Mouse (Mus musculus): ENCODE measurements around the gene Tiam1. TPM values are rescaled to one million over a fixed set of nuclear protein-coding genes. Genes with fewer than 3 reads are reported as not detected.

Gene Tiam1
- polyA plus RNA-seq, 1 experiment from 2014 or later: 11.5 TPM

DNA sequence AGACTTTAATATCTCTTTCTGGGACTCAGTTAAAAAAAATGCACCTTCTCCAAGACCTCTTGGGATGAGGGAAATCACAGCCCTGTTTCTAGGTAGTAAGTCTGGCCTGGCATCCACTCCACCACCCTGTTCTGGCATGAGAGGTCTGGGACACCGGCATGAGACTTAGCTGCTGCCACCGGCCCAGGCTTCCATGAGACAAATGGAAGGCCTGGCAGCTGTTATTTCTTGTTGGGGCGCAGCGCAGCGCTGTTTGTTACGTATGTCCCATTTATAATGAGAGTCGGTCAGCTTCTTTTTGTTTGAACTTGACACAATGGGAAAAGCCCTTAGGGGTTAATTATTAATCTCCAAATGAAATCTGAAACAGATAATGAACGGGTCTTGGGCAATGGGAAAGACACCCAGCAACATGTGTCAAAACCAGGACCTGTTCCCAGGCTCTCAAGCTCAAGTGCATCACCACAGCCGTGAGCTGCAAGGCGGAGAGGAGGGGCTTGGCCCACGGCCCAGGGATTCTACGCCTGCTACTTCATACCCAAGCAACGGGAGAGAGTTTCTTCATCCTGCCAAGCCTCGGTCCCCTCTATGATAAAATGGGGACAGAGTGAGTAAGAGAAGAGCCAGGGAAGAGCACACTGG lies 219.2 kb downstream of the Tiam1 start:
- WGBS: 63% methylated on average over 14 of the region's 14 CpGs
- Histone ChIP-seq H3K36me3 (ENCODE audit: insufficient read depth, low read length) (no peaks in the 10 kb centered on the region), H3K9me3 (ENCODE audit: low read length) (no peaks in the 10 kb centered on the region), H3K27me3 (ENCODE audit: insufficient read depth, low read length) (no peaks in the 10 kb centered on the region), H3K4me3 (ENCODE audit: low read length) (no peak overlapping the region), H3K9ac (replicated peaks; ENCODE audit: low read length) (no peak overlapping the region), H3K4me1 (ENCODE audit: insufficient read depth, low read length) (0 out of 2 replicates have a peak, but pooled peaks cover 7% of the 10 kb centered on the region), H3K27ac (ENCODE audit: low read length) (no peak overlapping the region), H3K4me2 (replicated peaks; ENCODE audit: low read depth, low read length) (no peak overlapping the region)
- no peak for ATAC-seq (ENCODE audit: low FRiP score, low TSS enrichment)

DNA sequence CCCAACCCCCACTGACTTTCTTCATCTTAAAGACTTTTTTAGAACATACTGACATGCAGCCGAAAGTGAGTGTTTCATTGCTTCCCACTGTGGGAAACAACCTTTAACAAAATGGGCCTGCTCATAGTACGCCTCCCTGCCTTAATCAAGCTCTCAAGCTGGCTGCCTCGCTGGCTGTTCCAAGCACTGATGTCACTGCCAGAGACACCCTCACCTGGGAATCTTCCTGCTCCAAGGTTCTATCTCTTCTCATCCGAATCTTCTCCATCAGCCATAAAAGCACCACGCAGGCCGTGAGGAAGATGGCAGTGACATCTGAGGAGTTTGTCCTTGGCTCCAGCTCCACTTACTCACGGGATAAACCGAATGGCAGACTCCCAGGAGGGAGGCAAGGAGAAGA lies 220.3 kb downstream of the Tiam1 start:
- Histone ChIP-seq H3K9ac (replicated peaks; ENCODE audit: low read length) (no peak overlapping the region), H3K27me3 (ENCODE audit: insufficient read depth, low read length) (no peaks in the 10 kb centered on the region), H3K36me3 (ENCODE audit: insufficient read depth, low read length) (no peaks in the 10 kb centered on the region), H3K27ac (ENCODE audit: low read length) (no peak overlapping the region), H3K9me3 (ENCODE audit: low read length) (no peaks in the 10 kb centered on the region), H3K4me2 (replicated peaks; ENCODE audit: low read depth, low read length) (no peak overlapping the region), H3K4me1 (ENCODE audit: insufficient read depth, low read length) (0 out of 2 replicates have a peak, but pooled peaks cover 7% of the 10 kb centered on the region), H3K4me3 (ENCODE audit: low read length) (no peak overlapping the region)
- 72% methylated on average over 8 of the region's 8 CpGs for WGBS
- ATAC-seq (ENCODE audit: low FRiP score, low TSS enrichment): no peak

DNA sequence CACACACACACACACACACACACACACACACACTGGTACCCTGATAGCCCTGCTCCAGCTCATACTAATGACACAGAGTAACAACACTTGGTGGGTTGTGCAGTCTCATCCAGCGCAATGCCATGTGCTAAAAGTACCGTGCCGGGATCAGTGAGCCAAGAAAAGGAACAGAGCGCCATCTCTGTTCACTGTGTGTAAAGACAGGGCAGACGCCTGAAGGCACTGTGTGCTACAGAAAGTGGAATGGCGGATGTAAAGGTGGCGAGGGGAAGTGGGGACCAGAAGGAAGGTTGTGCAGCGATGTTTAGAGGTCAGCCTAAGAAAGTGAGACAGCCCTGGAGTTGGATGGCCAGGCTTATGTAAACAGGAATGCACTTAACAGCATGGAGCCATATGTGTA lies 221.1 kb downstream of the Tiam1 start:
- no peaks in the 10 kb centered on the region for H3K36me3 ChIP-seq (ENCODE audit: insufficient read depth, low read length)
- WGBS: 89% methylated on average over 8 of the region's 8 CpGs
- H3K4me2 ChIP-seq (replicated peaks; ENCODE audit: low read depth, low read length): no peak overlapping the region

DNA sequence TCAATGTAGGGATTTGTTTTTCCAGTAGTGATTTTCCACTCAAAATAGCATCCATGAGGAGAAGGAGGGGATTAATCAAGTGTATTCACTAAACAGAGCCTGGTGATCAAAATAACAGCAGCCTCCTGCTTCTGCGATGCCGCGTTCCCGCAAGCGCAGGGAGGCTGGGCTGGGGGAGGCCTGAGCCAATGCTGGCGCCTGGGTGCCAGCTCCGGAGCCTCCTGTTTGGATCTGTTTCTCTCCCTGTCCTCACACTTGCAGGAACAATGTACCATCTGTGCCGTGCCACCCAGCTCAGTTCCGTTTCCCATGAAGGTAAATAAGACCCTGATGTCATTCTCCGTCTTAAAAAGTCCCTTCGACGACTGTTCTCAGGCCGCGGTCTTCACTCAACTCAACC lies 222.2 kb downstream of the Tiam1 start:
- Histone ChIP-seq H3K4me2 (replicated peaks; ENCODE audit: low read depth, low read length) (no peak overlapping the region), H3K9me3 (ENCODE audit: low read length) (no peaks in the 10 kb centered on the region), H3K36me3 (ENCODE audit: insufficient read depth, low read length) (no peaks in the 10 kb centered on the region), H3K4me1 (ENCODE audit: insufficient read depth, low read length) (0 out of 2 replicates have a peak, but pooled peaks cover 7% of the 10 kb centered on the region), H3K27me3 (ENCODE audit: insufficient read depth, low read length) (no peaks in the 10 kb centered on the region), H3K9ac (replicated peaks; ENCODE audit: low read length) (no peak overlapping the region), H3K4me3 (ENCODE audit: low read length) (no peak overlapping the region), H3K27ac (ENCODE audit: low read length) (no peak overlapping the region)
- 96% methylated on average over 14 of the region's 14 CpGs for WGBS
- ATAC-seq (ENCODE audit: low FRiP score, low TSS enrichment): no peak

More for the DNA sequence above, 221.1 kb downstream of the Tiam1 start:
- Histone ChIP-seq H3K4me1 (ENCODE audit: insufficient read depth, low read length) (0 out of 2 replicates have a peak, but pooled peaks cover 7% of the 10 kb centered on the region), H3K27me3 (ENCODE audit: insufficient read depth, low read length) (no peaks in the 10 kb centered on the region), H3K27ac (ENCODE audit: low read length) (no peak overlapping the region), H3K9ac (replicated peaks; ENCODE audit: low read length) (no peak overlapping the region), H3K9me3 (ENCODE audit: low read length) (no peaks in the 10 kb centered on the region), H3K4me3 (ENCODE audit: low read length) (no peak overlapping the region)
- ATAC-seq (ENCODE audit: low FRiP score, low TSS enrichment): no peak

DNA sequence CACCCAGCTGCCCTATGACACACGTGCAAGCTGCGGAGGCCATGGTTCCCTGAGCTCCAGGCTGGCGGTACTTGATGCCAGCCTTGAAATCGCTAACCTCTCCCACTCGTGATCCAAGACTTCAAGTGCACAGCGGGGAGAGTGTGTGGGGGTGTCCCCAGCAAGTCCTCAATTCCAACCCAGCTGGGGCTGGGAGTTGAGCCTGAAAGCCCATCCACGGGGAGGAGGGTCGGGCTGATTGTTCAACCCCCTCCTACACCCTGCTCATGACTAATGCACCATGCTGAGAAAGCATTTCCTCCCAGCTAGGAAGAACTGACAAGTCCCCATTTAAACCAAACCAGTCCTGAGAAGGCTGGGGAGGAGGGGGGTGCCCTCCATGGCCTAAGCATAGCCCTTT lies 223.2 kb downstream of the Tiam1 start:
- Histone ChIP-seq H3K4me2 (replicated peaks; ENCODE audit: low read depth, low read length) (no peak overlapping the region), H3K9ac (replicated peaks; ENCODE audit: low read length) (no peak overlapping the region; the same call in 1 of the 2 replicates), H3K4me1 (ENCODE audit: insufficient read depth, low read length) (0 out of 2 replicates have a peak, but pooled peaks cover 7% of the 10 kb centered on the region), H3K27me3 (ENCODE audit: insufficient read depth, low read length) (no peaks in the 10 kb centered on the region), H3K4me3 (ENCODE audit: low read length) (no peak overlapping the region), H3K9me3 (ENCODE audit: low read length) (no peaks in the 10 kb centered on the region), H3K27ac (ENCODE audit: low read length) (no peak overlapping the region), H3K36me3 (ENCODE audit: insufficient read depth, low read length) (no peaks in the 10 kb centered on the region)
- 61% methylated on average over 8 of the region's 8 CpGs for WGBS
- ATAC-seq (ENCODE audit: low FRiP score, low TSS enrichment): no peak

DNA sequence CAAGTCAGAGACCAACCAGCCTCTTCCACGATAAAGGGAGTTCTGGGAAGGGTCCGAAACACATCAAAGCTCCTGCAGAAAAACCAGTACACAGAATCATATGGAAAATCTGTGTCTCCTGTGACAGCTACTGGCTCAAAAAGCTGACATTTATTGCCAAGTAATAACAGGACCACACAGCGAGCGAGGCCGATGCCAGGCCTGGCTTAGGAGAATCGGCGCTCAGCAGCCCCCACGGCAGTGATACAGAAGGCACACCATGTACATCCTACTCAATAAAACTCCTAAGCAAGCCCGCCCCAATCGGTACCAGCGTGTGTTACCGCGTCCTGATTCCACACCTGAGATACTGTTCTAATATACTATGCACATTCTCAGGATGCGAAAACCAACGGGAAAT lies 226.2 kb downstream of the Tiam1 start:
- 86% methylated on average over 15 of the region's 15 CpGs for WGBS

DNA sequence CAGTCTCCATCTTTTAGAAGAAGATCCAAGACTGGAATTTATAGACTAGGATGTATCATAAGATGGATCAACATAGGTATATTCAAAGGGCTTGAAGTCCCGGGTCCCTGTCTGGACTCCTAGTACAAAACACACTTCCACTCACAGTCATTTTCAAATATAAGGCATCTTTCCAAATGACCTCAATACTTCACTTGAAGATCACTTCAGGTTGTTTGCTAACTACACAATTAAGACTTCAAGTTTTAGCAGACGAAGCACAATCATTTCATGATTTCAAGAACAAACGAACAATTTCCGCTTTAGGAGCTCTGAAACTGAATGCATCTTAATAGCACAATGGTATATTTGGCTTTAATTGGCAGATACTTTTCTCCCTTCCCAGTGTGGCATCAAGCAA lies 228.6 kb downstream of the Tiam1 start:
- Histone ChIP-seq H3K4me1 (ENCODE audit: insufficient read depth, low read length) (peaks cover 4% of the 10 kb centered on the region; the same call in 1 of the 2 replicates), H3K36me3 (ENCODE audit: insufficient read depth, low read length) (no peaks in the 10 kb centered on the region), H3K9ac (replicated peaks; ENCODE audit: low read length) (no peak overlapping the region), H3K27ac (ENCODE audit: low read length) (no peak overlapping the region), H3K9me3 (ENCODE audit: low read length) (no peaks in the 10 kb centered on the region), H3K4me2 (replicated peaks; ENCODE audit: low read depth, low read length) (no peak overlapping the region), H3K4me3 (ENCODE audit: low read length) (no peak overlapping the region), H3K27me3 (ENCODE audit: insufficient read depth, low read length) (no peaks in the 10 kb centered on the region)
- 92% methylated on average over 4 of the region's 4 CpGs for WGBS
- no peak for ATAC-seq (ENCODE audit: low FRiP score, low TSS enrichment)

More for the DNA sequence above, 226.2 kb downstream of the Tiam1 start:
- Histone ChIP-seq H3K4me2 (replicated peaks; ENCODE audit: low read depth, low read length) (no peak overlapping the region), H3K9me3 (ENCODE audit: low read length) (no peaks in the 10 kb centered on the region), H3K36me3 (ENCODE audit: insufficient read depth, low read length) (no peaks in the 10 kb centered on the region), H3K27me3 (ENCODE audit: insufficient read depth, low read length) (no peaks in the 10 kb centered on the region), H3K4me1 (ENCODE audit: insufficient read depth, low read length) (0 out of 2 replicates have a peak, but pooled peaks cover 4% of the 10 kb centered on the region), H3K4me3 (ENCODE audit: low read length) (no peak overlapping the region), H3K27ac (ENCODE audit: low read length) (no peak overlapping the region), H3K9ac (replicated peaks; ENCODE audit: low read length) (no peak overlapping the region)
- no peak for ATAC-seq (ENCODE audit: low FRiP score, low TSS enrichment)

DNA sequence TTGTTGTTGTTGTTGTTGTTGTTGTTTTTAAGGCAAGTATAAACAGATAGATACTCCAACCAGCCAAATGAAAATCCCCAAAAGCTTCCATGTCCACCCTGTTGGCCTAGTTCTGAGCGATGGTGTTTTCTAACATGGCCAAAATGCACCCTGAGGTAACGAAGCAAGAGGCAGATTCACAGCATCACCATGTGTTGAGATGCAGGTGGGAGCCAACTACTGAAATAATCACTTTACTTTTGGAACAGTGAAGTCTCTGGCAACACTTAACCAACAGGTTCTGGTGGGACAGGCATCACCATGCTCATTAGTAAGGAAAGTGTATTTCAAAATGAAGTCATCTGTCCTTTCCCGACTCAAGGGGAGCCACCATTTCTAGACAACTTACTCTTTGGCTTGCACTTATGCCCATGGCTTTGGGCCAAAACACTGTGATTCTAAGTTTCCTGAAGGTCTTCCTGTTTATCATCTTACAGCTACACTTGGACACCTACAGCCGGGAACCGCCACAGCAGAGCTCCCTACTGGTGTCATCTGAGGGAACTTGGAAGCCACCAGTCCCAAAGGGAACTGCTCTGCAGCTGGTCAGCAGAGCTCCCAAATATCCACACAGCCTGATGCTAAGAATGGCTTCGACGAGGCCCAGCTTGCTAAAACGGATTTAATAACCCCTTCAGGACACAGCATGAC lies 230.7 kb downstream of the Tiam1 start:
- Histone ChIP-seq H3K27ac (ENCODE audit: low read length) (no peak overlapping the region), H3K27me3 (ENCODE audit: insufficient read depth, low read length) (no peaks in the 10 kb centered on the region), H3K4me1 (ENCODE audit: insufficient read depth, low read length) (peaks cover 4% of the 10 kb centered on the region; the same call in 1 of the 2 replicates), H3K4me2 (replicated peaks; ENCODE audit: low read depth, low read length) (no peak overlapping the region), H3K9me3 (ENCODE audit: low read length) (no peaks in the 10 kb centered on the region), H3K4me3 (ENCODE audit: low read length) (no peak overlapping the region), H3K9ac (replicated peaks; ENCODE audit: low read length) (no peak overlapping the region), H3K36me3 (ENCODE audit: insufficient read depth, low read length) (no peaks in the 10 kb centered on the region)
- no peak for ATAC-seq (ENCODE audit: low FRiP score, low TSS enrichment)
- WGBS: 64% methylated on average over 8 of the region's 8 CpGs

DNA sequence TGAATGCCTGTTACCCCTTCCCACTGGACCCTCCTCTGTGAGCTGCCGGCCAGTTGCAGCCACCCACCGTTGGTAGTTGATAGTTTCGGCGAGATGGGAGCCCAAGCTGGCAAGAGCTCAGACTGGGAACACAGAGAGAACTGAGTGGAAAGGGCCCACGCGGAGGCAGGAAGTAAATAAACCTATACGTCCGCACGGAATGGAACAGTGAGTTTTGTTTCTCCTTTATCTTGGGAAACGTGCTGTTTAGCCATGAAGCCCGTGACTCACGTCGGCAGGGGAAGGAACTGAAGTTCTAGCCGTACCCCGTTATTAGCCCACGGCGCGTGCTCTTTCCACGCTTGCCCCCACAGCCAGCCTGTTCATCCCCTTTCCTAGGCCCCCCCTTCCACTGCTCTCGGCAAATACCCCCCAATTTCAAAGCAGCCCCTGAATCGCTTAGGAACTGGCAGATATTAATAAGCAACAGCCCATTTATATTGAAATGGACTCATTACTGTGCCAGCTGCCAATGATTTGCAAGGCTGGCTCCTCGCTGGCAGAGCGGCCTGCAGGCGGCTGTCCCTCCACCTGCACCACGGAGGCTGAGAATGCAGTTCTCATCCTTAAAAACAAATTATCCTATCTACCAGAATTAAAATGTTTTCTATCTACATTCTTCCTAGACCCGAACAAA lies 234.0 kb downstream of the Tiam1 start:
- H3K9me3 ChIP-seq (ENCODE audit: low read length): no peaks in the 10 kb centered on the region
- H3K4me2 ChIP-seq (replicated peaks; ENCODE audit: low read depth, low read length): 0 out of 2 replicates have a peak overlapping the region, but pooled peaks have one; percentile 10
- H3K9ac ChIP-seq (replicated peaks; ENCODE audit: low read length): no peak overlapping the region
- ATAC-seq (ENCODE audit: low FRiP score, low TSS enrichment): no peak
- H3K4me3 ChIP-seq (ENCODE audit: low read length): no peak overlapping the region
- whole genome bisulfite sequencing: 68% methylated on average over 26 of the region's 26 CpGs
- H3K4me1 ChIP-seq (ENCODE audit: insufficient read depth, low read length): peaks cover 4% of the 10 kb centered on the region; the same call in 1 of the 2 replicates
- H3K36me3 ChIP-seq (ENCODE audit: insufficient read depth, low read length): no peaks in the 10 kb centered on the region
- no peaks in the 10 kb centered on the region for H3K27me3 ChIP-seq (ENCODE audit: insufficient read depth, low read length)
- H3K27ac ChIP-seq (ENCODE audit: low read length): no peak overlapping the region
